Mouse (Mus musculus) c-Kit-positive CD71-positive TER-119-positive erythroid progenitor cells, embryonic 14.5 days (primary cell): ENCODE results near the gene Adprh.
A peak's percentile ranks its signal among the peaks of the same experiment; 100 is the strongest.
"Not testable (repeated sequence)": the region's sequence is repeated elsewhere in the genome, so short reads cannot be mapped to it uniquely, and the experiment has no call there.

Source experiments
- DNase-seq: peaks from one replicate; pipeline ENCODE4 v3.0.0-alpha.2; 2013; ENCODE audit warnings: low spot score

The Adprh gene

DNA sequence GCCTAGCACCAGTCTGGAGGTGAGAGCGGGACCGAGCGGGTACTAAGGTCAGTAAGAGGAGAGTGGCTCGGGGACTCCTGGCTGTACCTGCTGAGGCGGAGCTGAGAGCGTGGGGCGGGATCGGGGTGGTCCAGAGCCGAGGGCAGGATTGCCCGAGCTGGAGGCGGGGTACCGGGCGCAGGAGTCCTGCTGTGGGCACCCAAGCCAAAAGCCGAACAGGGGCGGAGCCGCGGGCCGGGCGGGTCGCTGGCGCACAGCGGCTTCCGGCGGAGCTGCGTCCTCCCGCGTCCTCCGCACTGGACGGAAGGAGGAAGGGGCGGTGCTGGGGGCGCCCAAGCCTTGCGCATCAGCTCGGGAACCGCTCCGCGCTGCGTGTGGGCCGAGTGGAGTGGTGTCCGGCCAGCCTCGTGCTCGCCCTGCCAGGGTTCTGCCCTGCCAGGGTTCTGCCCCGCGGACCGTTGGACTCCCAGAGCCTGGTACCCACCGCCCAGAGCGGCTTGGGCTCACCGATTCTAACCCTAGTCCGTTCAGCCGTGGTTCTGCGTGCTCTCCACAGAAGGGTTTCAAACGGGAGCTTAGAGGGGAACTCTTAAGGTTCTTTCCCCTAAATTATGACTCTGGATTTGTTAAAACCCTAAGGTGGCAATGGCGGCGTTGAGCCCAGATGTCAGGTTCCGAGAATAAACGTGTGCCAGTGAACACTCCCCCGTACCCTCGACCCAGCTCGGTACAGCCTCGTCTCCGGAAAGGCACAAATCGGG, at the start of gene Adprh:
Gene Adprh, minus strand, starts transcription at position 262 of the 761 bp plus-strand sequence.
- peak; percentile 78 for DNase-seq

DNA sequence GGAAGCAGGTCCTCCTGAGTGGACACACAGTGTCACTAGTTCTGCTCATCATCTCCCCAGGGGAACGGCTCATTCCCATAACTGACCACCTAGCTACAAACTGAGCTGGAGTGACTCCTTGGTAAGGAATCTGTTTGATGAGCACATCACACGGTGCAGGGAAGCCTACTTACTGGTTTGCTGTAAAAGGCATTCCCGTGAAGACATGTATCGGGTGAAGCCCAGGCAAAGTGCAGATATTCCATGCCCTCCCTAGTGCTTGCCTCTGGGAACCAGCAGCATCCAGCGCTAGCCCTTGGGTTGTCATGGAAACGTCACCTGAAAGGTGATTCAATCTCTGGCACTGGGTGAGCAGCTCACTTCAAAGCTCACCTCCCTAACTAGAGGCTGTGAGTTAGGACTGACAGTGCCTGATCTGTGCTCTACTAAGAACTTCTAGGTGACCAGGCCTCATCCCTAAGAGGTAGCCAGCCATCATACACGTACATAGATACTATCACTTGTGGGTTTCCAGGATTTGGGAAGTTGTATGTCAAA, 44.2 kb upstream of the Adprh start:
- DNase-seq = no peak

DNA sequence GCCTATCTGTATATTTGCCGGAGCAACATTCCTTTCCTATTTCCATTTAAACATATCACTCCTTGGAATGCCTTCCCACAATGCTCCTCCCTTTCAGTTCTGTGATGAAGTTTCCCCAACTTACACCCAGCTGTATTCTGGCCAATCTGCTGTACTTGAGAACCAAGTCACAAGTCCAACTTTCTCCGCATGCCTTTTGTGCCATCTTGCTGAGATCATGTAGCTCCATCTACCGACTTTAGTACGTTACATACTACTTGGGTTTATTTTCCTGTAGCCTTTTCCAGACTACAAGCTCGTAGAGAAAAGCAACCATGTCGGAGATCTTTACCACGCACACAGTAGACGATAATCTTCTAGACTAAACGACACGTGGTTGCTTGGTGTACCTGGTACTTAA, 41.4 kb upstream of the Adprh start:
- DNase-seq = no peak

DNA sequence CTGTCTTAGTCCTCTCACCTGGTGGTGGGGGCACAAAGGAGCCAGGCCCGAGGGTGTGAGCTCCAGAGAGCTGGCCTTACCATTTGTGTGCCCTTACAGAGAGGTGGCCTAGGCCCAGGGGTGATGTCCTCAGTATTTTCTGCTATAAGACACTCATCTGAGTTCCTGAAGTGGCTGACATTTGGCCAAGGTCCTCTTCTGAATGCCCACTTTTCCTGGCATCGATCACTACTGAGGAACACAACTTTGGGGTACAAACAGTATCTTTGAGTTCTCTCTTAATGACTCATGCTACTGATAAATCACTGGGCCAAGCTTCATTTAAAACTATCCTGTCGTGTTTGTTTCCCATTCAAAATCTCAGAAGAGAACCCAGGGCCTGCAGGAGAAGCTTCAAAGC, 40.0 kb upstream of the Adprh start:
- DNase-seq = no peak

DNA sequence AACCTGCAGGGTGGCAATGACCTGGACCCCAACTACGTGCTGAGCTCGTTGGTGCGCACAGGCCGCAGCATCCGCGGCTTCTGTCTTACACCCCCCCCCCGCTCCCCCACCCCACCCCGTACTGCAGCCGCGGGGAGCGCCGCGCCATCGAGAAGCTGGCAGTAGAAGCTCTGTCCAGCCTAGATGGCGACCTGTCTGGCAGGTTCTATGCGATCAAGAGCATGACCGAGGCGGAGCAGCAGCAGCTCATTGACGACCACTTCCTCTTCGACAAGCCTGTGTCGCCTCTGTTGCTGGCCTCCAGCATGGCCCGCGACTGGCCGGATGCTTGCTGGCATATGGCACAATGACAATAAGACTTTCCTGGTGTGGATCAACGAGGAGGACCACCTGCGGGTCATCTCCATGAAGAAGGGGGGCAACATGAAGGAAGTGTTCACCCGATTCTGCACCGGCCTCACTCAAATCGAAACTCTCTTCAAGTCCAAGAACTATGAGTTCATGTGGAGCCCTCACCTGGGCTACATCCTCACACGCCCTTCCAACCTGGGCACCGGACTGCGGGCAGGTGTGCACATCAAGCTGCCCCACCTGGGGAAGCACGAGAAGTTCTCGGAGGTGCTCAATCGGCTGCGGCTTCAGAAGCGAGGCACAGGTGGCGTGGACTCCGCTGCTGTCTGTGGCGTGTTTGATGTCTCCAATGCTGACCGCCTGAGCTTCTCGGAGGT, 31.2 kb upstream of the Adprh start:
- DNase-seq = no peak

DNA sequence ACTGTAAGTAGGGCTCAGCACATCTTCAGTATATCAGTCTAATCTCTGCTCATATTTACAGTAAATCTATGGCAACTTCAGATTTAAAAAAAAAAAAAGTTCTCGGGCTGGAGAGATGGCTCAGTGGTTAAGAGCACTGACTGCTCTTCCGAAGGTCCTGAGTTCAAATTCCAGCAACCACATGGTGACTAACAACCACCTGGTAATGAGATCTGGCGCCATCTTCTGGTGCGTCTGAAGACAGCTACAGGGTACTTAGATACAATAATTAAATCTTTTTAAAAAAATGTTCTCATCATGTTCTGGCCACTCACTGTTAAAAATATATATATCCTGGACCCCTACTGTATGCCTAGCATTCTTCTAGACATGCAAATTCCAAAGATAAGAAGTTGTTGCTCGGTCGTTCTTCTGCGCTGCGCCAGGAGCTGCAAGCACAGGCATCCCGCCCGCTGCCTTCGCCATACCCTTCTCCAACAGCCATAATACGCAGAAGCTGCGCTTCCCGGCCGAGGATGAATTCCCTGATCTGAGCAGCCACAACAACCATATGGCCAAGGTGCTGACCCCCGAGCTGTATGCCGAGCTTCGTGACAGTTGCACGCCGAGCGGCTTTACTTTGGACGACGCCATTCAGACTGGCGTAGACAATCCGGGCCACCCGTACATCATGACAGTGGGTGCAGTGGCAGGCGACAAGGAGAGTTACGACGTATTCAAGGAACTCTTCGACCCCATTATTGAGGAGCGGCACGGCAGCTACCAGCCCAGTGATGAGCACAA, 30.5 kb upstream of the Adprh start:
- no peak for DNase-seq

DNA sequence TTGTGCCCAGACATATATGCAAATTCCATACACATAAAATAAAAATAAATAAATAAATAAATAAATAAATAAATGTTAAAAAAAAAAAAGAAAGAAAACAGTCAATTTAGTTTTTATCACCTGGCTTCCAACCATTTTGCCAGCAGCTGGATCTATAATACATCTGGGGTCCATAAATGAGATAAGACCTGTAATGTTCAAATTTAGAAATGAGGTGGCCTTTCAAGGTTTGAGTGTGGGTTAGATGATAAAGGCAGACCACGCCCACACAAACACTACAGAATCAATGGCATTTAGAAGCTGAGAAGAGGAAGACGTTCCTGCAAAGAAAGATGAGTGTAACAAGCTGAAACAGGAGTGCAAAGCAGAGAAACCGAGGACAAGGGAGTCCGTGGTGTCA, 28.8 kb upstream of the Adprh start:
- peak; percentile 63 for DNase-seq

DNA sequence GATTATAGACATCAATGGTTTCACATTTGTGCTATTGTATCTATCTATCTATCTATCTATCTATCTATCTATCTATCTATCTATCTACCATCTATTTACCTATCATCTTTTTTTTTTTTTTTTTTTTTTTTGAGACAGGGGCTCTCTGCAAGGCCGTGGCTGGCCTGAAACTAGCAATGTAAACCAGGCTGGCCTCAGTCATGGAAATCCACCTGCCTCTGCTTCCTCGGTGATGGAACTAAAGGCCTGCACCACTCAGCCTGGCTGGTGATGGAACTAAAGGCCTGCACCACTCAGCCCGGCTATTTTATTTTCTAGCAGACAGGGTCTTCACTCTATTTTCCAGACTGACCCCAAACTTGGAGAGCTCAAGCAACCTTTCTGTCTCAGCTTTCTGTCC, 25.8 kb upstream of the Adprh start:
- no peak for DNase-seq

DNA sequence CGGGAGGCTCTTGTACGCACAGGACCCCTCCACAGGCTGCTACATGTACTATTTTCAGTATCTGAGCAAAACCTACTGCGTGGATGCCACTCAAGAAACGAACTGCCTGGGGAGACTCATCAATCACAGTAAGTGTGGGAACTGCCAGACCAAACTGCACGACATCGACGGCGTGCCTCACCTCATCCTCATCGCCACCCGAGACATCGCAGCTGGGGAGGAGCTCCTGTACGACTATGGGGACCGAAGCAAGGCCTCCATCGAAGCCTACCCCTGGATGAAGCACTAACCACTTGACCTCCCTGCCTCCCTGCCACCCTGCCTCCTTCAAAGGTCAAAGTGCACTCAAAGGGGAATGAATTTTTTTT, 24.7 kb upstream of the Adprh start:
- DNase-seq = not testable (repeated sequence)

DNA sequence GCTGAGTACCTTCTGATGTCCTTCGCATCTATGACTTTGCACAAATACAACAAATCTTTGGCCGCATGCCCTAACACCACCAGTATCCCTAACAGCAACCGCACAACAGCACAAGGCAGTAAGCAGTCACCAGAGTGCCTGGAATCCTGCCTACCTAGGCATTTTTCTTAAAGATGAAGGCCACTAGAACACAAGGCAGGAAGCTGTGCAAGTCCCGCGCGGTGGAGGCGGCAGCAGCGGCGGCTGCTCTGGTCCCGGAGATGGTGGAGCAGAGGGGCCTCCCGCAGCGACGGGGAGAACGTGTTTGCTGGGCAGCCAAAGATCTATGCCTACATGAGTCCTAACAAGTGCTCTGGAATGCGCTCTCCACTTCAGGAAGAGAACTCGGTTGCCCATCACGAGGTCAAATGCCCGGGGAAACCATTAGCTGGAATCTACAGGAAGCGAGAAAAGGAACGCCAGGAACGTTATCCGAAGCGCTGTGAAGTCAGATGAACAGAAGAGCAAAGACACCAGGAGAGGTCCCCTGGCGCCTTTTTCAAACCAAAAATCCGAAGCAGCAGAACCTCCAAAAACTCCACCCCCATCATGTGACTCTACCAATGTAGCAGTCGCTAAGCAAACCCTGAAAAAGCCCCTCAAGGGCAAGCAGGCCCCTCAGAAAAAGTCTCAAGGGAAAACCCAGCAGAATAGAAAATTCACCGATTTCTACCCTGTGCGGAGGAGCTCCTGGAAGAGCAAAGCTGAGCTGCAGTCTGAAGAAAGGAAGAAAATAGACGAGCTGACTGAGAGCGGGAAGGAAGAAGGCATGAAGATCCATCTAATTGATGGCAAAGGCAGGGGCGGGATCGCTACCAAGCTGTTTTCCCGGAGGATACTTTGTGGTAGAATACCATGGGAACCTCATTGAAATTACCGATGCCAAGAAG, 24.1 kb upstream of the Adprh start:
- DNase-seq = peak; percentile 38

DNA sequence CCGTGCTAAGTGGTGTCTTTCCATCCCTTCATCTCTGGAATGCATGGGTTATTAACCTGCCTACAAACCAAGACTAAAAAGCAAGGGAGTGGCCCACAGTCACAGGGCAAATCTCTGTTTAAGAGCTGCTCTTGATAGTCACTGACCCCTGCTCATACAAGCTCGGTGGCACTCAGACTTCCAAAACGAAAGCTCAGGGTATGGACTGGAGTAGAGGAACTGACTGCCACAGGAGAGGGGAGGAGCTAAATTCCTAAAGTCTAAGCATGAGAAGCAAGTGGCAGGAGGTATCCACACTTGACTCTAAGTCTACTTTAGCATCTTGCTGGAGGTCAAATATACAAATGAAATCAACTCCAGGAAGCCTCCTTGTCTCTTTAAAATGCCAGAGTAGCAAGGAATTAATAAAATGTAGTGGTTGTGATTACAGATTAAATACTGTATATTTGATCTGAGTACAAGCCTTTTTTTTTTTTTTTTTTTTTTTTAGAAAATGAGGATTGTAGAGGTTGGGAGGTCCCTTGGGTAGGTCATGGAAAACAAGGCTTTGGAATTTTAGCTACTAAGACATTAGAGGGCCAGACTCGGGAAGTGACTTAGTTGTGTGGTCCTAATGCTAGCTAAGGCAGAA, 23.3 kb upstream of the Adprh start:
- DNase-seq = no peak

DNA sequence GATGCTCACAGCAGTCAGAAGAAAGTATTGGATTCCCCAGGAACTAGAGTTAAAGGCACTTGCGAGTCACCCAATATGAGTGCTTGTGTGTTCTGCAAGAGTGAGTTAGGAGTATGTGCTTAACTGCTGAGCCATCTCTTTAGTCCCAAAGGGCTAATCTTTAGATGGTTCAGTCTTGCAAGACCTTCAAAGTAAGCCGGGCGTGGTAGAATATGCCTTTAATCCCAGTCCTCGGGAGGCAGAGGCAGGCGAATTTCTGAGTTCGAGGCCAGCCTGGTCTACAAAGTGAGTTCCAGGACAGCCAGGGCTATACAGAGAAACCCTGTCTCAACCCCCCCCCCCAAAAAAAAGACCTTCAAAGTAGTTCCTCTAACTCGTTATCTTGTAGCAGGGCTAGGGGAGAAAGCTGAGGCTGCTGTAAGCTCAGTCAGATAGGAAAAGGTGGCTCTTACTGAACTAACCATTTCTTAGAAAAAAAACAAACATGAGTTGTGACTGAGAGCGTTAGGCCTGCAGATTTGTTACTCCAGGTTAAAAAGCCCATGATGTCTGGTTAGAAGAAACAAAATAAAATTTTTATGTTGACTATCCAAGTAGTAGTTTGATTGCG, 22.3 kb upstream of the Adprh start:
- no peak for DNase-seq

DNA sequence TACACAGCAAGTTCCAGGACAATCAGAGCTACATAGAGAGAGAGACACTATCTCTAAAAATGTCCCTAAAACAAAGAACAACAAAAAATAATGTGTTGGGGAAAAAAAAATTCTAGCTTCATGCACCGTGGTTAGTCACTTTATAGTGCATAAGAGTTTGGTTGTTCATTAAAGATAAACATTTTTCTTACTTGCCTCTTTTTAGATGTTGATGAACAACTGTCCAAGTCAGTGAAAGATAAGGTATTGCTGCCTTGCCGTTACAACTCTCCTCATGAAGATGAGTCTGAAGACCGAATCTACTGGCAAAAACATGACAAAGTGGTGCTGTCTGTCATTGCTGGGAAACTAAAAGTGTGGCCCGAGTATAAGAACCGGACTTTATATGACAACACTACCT, 21.2 kb upstream of the Adprh start:
- DNase-seq = no peak

DNA sequence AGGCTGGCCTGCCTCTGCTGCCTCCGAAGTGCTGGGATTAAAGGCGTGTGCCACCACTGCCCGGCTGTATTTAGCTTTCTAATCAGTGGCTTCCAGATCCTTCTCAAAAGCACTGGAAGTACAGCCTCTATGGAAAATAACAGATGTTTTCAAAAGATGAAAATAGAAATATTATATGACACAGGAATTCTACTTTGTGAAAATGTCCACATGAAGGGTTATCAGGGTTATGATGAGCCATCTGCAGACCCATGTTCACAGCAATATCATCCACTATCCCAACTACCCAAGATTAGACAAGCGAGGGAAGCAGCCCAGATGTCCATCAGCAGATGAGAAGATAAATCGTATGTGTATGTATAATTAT, 20.0 kb upstream of the Adprh start:
- no peak for DNase-seq

DNA sequence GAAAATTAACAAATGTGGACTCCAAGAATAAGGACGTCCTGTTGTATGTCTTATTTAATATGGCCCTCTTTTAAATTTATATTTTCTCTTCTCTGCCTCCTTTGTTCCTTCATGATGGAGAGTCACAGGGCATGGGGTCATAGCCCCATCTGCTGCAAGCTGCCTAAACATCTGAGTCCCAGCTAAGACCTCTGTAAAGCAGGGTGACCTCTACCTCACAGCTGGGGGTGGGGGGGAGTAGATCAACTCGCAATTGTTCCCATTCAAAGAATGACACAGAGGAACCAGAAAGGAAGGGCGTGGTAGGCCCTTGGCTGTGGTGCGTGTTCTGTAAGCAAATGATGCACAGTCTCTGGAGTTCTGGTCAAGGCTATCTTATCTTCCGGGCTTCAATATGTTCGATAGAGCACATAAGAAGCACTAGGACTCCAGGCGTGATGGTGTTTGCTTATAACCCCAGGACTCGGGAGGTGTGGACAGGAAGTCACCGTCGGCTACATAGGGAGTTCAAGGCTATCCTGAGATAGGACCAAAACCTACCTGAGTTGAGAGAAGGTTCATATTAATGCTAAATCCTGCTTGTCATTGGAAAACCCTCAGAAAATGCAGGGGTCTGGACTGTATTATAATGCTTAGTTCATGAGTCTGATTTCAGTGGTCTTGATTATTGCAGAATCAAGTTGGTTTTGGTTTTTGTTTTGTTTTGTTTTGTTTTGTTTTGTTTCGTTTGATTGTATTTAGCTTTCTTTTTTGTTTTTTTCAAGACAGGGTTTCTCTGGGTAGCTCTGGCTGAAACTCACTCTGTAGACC, 19.4 kb upstream of the Adprh start:
- no peak for DNase-seq

DNA sequence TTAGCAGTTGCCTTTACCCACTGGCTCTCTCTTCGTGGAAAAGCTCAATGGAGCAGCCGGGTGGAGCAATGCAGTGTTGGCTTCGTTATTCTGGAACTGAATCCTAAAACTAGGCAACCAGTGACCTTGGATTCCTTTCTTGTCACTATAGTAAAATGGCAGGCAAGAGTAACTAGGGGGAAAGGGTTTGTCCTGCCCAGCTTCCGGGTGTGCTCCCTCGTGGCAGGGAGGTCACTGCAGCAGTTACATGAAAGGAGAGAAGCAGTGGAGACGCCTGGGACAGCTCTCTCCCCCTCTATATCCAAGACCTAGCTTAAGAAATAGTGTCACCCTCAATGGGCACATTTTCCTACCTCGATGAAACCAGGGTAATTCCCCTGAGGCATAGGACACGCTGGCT, 16.9 kb upstream of the Adprh start:
- no peak for DNase-seq

DNA sequence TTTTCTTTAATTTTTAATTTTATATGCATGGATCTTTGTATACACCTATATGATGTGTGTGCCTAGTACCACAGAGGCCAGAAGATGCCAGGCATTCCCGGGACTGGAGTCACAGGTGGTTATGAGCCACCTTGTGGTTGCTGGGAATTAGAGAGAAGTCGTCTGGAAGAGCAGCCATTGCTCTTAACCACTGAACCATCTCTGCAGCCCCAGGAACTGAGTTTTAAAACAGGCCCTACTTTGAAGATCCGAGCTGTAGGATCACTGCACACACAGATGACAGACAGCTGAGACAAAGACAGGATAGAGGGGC, 16.2 kb upstream of the Adprh start:
- DNase-seq = no peak

DNA sequence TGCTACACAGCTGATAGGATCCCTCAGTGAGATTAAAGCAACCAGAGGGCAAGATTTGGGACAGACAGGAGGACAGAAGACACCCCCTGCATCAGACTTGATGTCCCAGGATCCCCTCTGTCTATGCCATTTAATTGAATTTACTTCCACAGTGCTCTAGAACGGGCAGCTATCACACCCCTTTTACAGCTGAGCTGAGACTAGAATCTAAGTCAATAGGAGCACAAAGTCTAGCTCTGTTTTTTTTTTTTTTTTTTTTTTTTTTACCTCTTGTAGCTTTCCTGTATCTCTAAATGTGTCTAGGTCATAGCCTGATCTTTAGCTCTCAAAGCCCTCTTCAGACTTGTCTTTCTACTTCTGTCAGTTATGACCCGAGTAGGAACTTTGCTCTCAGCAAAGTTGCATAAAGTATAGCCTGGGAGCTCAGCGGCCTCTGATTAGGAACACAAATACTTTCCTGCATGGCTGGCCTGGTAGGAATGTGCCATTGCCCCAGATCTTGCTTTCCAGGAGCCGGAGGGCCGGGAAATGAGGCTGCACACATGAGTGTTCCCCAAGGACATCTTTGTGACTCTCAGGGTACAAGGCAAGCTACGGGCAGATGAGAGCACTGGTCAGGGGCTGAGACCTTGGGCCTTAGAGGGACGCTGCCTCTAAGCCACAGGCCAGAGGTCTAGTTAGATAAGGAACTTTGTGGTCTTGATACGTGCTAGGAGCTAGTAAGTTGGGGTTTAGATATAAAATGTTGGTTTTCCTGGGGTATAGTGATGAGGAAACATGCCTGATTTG, 15.6 kb upstream of the Adprh start:
- no peak for DNase-seq
